ENCODE assay signal across 26 mouse cellular contexts in the genomic region with DNA sequence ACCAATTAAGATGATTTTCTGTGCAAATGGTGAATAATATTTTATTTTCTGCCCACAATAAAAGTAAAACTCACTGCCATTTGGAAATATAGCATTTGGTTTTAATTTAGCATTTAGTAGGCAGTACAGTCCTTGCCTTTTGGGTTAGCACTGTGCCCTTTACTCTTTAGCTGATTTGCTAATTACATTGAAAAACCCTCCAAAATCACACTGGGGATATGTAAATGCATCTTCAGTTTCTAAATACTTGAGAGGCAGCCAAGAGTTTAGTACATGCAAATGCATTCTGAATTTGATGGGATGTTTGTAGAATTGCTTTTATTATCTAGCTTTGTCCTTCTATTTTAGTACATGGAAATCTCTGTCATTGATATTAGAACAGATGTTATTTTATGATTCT.
A peak's percentile ranks its signal among the peaks of the same experiment; 100 is the strongest.
DNase-seq lines count a peak whose midpoint lies in the region; ATAC-seq and TF ChIP-seq lines count a peak whose summit lies in the region.
"Had no signal": no experiment of that assay in that cellular context is flagged by ENCODE, and none has a peak within 500 bp of the region (broad histone marks: within the 10 kb centered on the region; RNA-seq: fewer than 3 reads in every experiment).

No protein-coding gene starts in this region.

- H3K9ac ChIP-seq in forebrain, embryonic 13.5 days = no peak overlapping the region
- no peak overlapping the region for H3K9ac ChIP-seq in hindbrain, postnatal 0 days (replicated peaks; ENCODE audit: low read length)
- H3K9ac ChIP-seq in hindbrain, embryonic 13.5 days = no peak overlapping the region
- H3K9ac ChIP-seq: embryonic facial prominence, embryonic 12.5 days; hindbrain, embryonic 12.5 days had no signal

- no peak overlapping the region for H3K4me2 ChIP-seq in forebrain, embryonic 13.5 days
- no peak overlapping the region for H3K4me2 ChIP-seq in hindbrain, postnatal 0 days (ENCODE audit: low read depth, low read length)
- no peak overlapping the region for H3K4me2 ChIP-seq in hindbrain, embryonic 13.5 days
- H3K4me2 ChIP-seq: embryonic facial prominence, embryonic 12.5 days; heart, embryonic 11.5 days; hindbrain, embryonic 12.5 days had no signal

- intact Hi-C loops in left cerebral cortex, postnatal 4 days (cut with DNase I) = no loop called here

- no peaks in the 10 kb centered on the region for H3K36me3 ChIP-seq in forebrain, embryonic 13.5 days (ENCODE audit: poor library complexity, severe bottlenecking)
- H3K36me3 ChIP-seq in forebrain, embryonic 10.5 days (replicated peaks) = no peaks in the 10 kb centered on the region
- no peaks in the 10 kb centered on the region for H3K36me3 ChIP-seq in hindbrain, postnatal 0 days (ENCODE audit: insufficient read depth, low read length)
- H3K36me3 ChIP-seq in hindbrain, embryonic 13.5 days = no peaks in the 10 kb centered on the region
- H3K36me3 ChIP-seq: embryonic facial prominence, embryonic 12.5 days; G1E; hindbrain, embryonic 12.5 days had no signal

- H3K4me3 ChIP-seq in forebrain, embryonic 13.5 days = no peak overlapping the region
- H3K4me3 ChIP-seq in forebrain, embryonic 10.5 days = no peak overlapping the region
- no peak overlapping the region for H3K4me3 ChIP-seq in hindbrain, postnatal 0 days (ENCODE audit: low read length)
- H3K4me3 ChIP-seq in hindbrain, embryonic 13.5 days = no peak overlapping the region
- H3K4me3 ChIP-seq: embryonic facial prominence, embryonic 12.5 days; erythroblast, embryonic 14.5 days; gastrocnemius, adult 2 months; hindbrain, embryonic 12.5 days had no signal

- ATAC-seq in forebrain, embryonic 13.5 days = 0 out of 2 replicates have a peak, but pooled peaks have one; percentile 57
- no peak for ATAC-seq in hindbrain, postnatal 0 days
- ATAC-seq in hindbrain, embryonic 13.5 days (ENCODE audit: low FRiP score) = no peak
- ATAC-seq: hindbrain, embryonic 16.5 days; inflammation-experienced regulatory T-cells, adult 6 months; intestine, embryonic 16.5 days had no signal

- no peaks in the 10 kb centered on the region for H3K4me1 ChIP-seq in forebrain, embryonic 13.5 days
- no peaks in the 10 kb centered on the region for H3K4me1 ChIP-seq in forebrain, embryonic 10.5 days
- no peaks in the 10 kb centered on the region for H3K4me1 ChIP-seq in hindbrain, postnatal 0 days (ENCODE audit: insufficient read depth, low read length)
- no peaks in the 10 kb centered on the region for H3K4me1 ChIP-seq in hindbrain, embryonic 13.5 days (replicated peaks)
- H3K4me1 ChIP-seq: embryonic facial prominence, embryonic 12.5 days; hindbrain, embryonic 12.5 days had no signal

- no peak for DNase-seq in forebrain, embryonic 10.5 days (ENCODE audit: extremely low spot score, low spot score)
- peak; percentile 18 for DNase-seq in hindbrain, postnatal 0 days (ENCODE audit: low spot score)
- peak; percentile 70 for DNase-seq in brain, embryonic 14.5 days (ENCODE audit: low read depth)
- peak; percentile 13 for DNase-seq in telencephalon, adult 2 months (ENCODE audit: low read depth, low spot score)
- DNase-seq in left cerebral cortex, postnatal 4 days = no peak
- DNase-seq: adrenal gland, adult 2 months; adrenal gland, postnatal 14 days; B cell, adult 2 months; cerebellum, adult 18-20 months; cerebellum, adult 9-10 months; cerebellum, postnatal 14 days; gastrocnemius, adult 2 months; gastrocnemius, postnatal 14 days; heart, adult 11 months; kidney, adult 2 months had no signal

- no peak for TF ChIP-seq CTCF in hindbrain, postnatal 0 days (IDR thresholded peaks at IDR 0.05; ENCODE audit: low read depth)
- no peak for TF ChIP-seq CTCF in brain, embryonic 14.5 days (IDR thresholded peaks at IDR 0.05; ENCODE audit: borderline replicate concordance, extremely low read depth, insufficient read depth, insufficient read length)

- H3K27ac ChIP-seq in forebrain, embryonic 13.5 days = no peak overlapping the region
- no peak overlapping the region for H3K27ac ChIP-seq in forebrain, embryonic 10.5 days
- no peak overlapping the region for H3K27ac ChIP-seq in hindbrain, postnatal 0 days
- no peak overlapping the region for H3K27ac ChIP-seq in hindbrain, embryonic 13.5 days
- H3K27ac ChIP-seq: embryonic facial prominence, embryonic 12.5 days; gastrocnemius, adult 2 months; hindbrain, embryonic 12.5 days had no signal

- H3K9me3 ChIP-seq in forebrain, embryonic 13.5 days (replicated peaks) = no peaks in the 10 kb centered on the region
- no peaks in the 10 kb centered on the region for H3K9me3 ChIP-seq in forebrain, embryonic 10.5 days
- H3K9me3 ChIP-seq in hindbrain, postnatal 0 days (ENCODE audit: low read length) = no peaks in the 10 kb centered on the region
- H3K9me3 ChIP-seq in hindbrain, embryonic 13.5 days = no peaks in the 10 kb centered on the region
- H3K9me3 ChIP-seq: embryonic facial prominence, embryonic 12.5 days; G1E; hindbrain, embryonic 12.5 days had no signal

- no peaks in the 10 kb centered on the region for H3K27me3 ChIP-seq in forebrain, embryonic 13.5 days
- no peaks in the 10 kb centered on the region for H3K27me3 ChIP-seq in forebrain, embryonic 10.5 days (ENCODE audit: poor library complexity, severe bottlenecking)
- H3K27me3 ChIP-seq in hindbrain, postnatal 0 days (ENCODE audit: insufficient read depth, low read length) = no peaks in the 10 kb centered on the region
- no peaks in the 10 kb centered on the region for H3K27me3 ChIP-seq in hindbrain, embryonic 13.5 days
- H3K27me3 ChIP-seq: CH12.LX; embryonic facial prominence, embryonic 12.5 days; hindbrain, embryonic 12.5 days had no signal

- TF ChIP-seq POLR2A in brain, embryonic 14.5 days (IDR thresholded peaks at IDR 0.05; ENCODE audit: borderline replicate concordance, extremely low read depth, insufficient read depth, insufficient read length, poor library complexity, severe bottlenecking) = no peak

Comparison
In these comparisons a context has a peak if more than half of its experiments do, and no peak if none do; other contexts are left out.
1. DNase-seq: peak in hindbrain, postnatal 0 days (single experiment), brain, embryonic 14.5 days (single experiment) and telencephalon, adult 2 months (single experiment); none in forebrain, embryonic 10.5 days (single experiment) and left cerebral cortex, postnatal 4 days (single experiment).